Mouse (Mus musculus) frontal cortex, adult (tissue): ENCODE results near the gene Procr.

Experiments
- ATAC-seq: cut with Nextera tagmentation; 2 replicates; pipeline ENCODE4 v1.9.2; 2017; ENCODE audit warnings: mild to moderate bottlenecking, moderate library complexity, mixed read lengths; ENCODE audit not compliant: low TSS enrichment

Gene Procr

GRCm38 (mm10) chr2:155804053-155804452, 53.1 kb downstream of the Procr start:
- ATAC-seq, result no peak
